Mouse (Mus musculus): ENCODE data around the gene Sorcs2.

DNA sequence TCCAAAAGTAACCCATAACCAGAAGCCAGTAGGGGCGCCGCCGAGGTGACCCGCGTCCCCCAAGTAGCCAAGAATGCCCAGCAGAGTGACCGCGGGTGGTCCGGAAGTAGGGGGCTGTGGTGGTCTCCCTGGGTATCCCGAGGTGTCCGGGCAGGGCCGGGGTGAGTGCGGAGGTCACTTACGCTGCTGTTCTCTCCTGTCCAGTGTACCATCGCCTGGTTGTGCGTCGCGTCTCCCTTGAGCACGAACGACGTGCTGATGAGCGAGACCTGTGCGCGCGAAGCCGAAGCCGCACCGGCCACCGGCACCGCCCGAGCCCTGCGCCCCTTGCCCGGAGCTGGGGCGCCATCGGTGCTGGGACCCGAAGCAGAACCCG, 567 bp downstream of the Sorcs2 start:
- TF ChIP-seq POLR2A (IDR thresholded peaks at IDR 0.05; ENCODE audit: insufficient read depth, low read depth, low read length) (no peak), CTCF (IDR thresholded peaks at IDR 0.05; ENCODE audit: insufficient read depth, low read depth, low read length) (0 out of 2 replicates have a peak, but pooled peaks have one; percentile 7)

All from olfactory bulb, adult 2 months (tissue).